Mouse (Mus musculus) spleen, adult 2 months (tissue): ENCODE results near the gene Plcb1.

Source experiments
- CTCF ChIP-seq: fragments of 200-500 bp; IDR thresholded peaks from 2 replicates; pipeline ENCODE4 v1.5.1; 2011; ENCODE audit warnings: mild to moderate bottlenecking, inconsistent platforms; ENCODE audit not compliant: insufficient read depth, insufficient read length, insufficient replicate concordance; ENCODE audit errors: extremely low read depth
- POLR2A ChIP-seq: fragments of 200-500 bp; IDR thresholded peaks from 2 replicates; pipeline ENCODE4 v1.6.1; 2011; ENCODE audit warnings: low read depth, low read length, inconsistent platforms

- TF ChIP-seq POLR2A (no peak), CTCF (no peak)
Observed at GRCm38 (mm10) chr2:134931756-134932421, 146.0 kb downstream of the Plcb1 start.
